Mouse (Mus musculus): ENCODE results near the gene Neurl1a.

The Neurl1a gene

GRCm38 (mm10) chr19:47212401-47212800 lies 33.8 kb downstream of the Neurl1a start:
- no peak for DNase-seq (ENCODE audit: low read depth, low spot score)

GRCm38 (mm10) chr19:47213470-47213869 lies 34.9 kb downstream of the Neurl1a start:
- DNase-seq (ENCODE audit: low read depth, low spot score): no peak

- no peak for DNase-seq (ENCODE audit: low read depth, low spot score)
Observed at GRCm38 (mm10) chr19:47216766-47217165, 38.1 kb downstream of the Neurl1a start.

GRCm38 (mm10) chr19:47219622-47220021 lies 41.0 kb downstream of the Neurl1a start:
- no peak for DNase-seq (ENCODE audit: low read depth, low spot score)

- DNase-seq (ENCODE audit: low read depth, low spot score): no peak
Observed at GRCm38 (mm10) chr19:47220232-47220631, 41.6 kb downstream of the Neurl1a start.

GRCm38 (mm10) chr19:47221006-47221405 lies 42.4 kb downstream of the Neurl1a start:
- DNase-seq (ENCODE audit: low read depth, low spot score): no peak

GRCm38 (mm10) chr19:47221500-47222153 lies 43.0 kb downstream of the Neurl1a start:
- no peak for DNase-seq (ENCODE audit: low read depth, low spot score)

GRCm38 (mm10) chr19:47222154-47222840 lies 43.7 kb downstream of the Neurl1a start:
- DNase-seq (ENCODE audit: low read depth, low spot score): no peak

GRCm38 (mm10) chr19:47222841-47223557 lies 44.4 kb downstream of the Neurl1a start:
- no peak for DNase-seq (ENCODE audit: low read depth, low spot score)

- no peak for DNase-seq (ENCODE audit: low read depth, low spot score)
Observed at GRCm38 (mm10) chr19:47224743-47225142, 46.1 kb downstream of the Neurl1a start.

GRCm38 (mm10) chr19:47225791-47226190 lies 47.2 kb downstream of the Neurl1a start:
- DNase-seq (ENCODE audit: low read depth, low spot score): no peak

GRCm38 (mm10) chr19:47228725-47229252 lies 50.2 kb downstream of the Neurl1a start:
- DNase-seq (ENCODE audit: low read depth, low spot score): peak; percentile 39

- no peak for DNase-seq (ENCODE audit: low read depth, low spot score)
Observed at GRCm38 (mm10) chr19:47229461-47229860, 50.8 kb downstream of the Neurl1a start.

- no peak for DNase-seq (ENCODE audit: low read depth, low spot score)
Observed at GRCm38 (mm10) chr19:47230082-47230481, 51.5 kb downstream of the Neurl1a start.

GRCm38 (mm10) chr19:47230682-47231081 lies 52.1 kb downstream of the Neurl1a start:
- DNase-seq (ENCODE audit: low read depth, low spot score): no peak

GRCm38 (mm10) chr19:47231389-47231788 lies 52.8 kb downstream of the Neurl1a start:
- no peak for DNase-seq (ENCODE audit: low read depth, low spot score)

GRCm38 (mm10) chr19:47232077-47232865 lies 53.7 kb downstream of the Neurl1a start:
- DNase-seq (ENCODE audit: low read depth, low spot score): no peak

GRCm38 (mm10) chr19:47233087-47233486 lies 54.5 kb downstream of the Neurl1a start:
- no peak for DNase-seq (ENCODE audit: low read depth, low spot score)

- peak; percentile 54 for DNase-seq (ENCODE audit: low read depth, low spot score)
Observed at GRCm38 (mm10) chr19:47240076-47240475, 61.5 kb downstream of the Neurl1a start.

GRCm38 (mm10) chr19:47240957-47241356 lies 62.3 kb downstream of the Neurl1a start:
- no peak for DNase-seq (ENCODE audit: low read depth, low spot score)

GRCm38 (mm10) chr19:47242227-47242626 lies 63.6 kb downstream of the Neurl1a start:
- DNase-seq (ENCODE audit: low read depth, low spot score): no peak

- DNase-seq (ENCODE audit: low read depth, low spot score): no peak
Observed at GRCm38 (mm10) chr19:47245512-47245911, 66.9 kb downstream of the Neurl1a start.
